Mouse (Mus musculus) kidney, adult 2 months (tissue): ENCODE data around the gene Olfr1022.

Experiments
- CTCF ChIP-seq: fragments of 200-500 bp; conservative IDR thresholded peaks from 2 replicates; pipeline ENCODE4 v1.5.1; 2011; ENCODE audit warnings: low read depth, mild to moderate bottlenecking, control low read depth, low read length, moderate library complexity, mixed read lengths; ENCODE audit not compliant: insufficient read depth, insufficient read length
- POLR2A ChIP-seq: fragments of 200-500 bp; IDR thresholded peaks from one replicate; pipeline ENCODE4 v1.6.1; 2011; ENCODE audit warnings: low read depth, low read length, control low read depth

- no peak for TF ChIP-seq CTCF
- no peak for TF ChIP-seq POLR2A
These were observed 46.5 kb downstream of the Olfr1022 start, which contains the start of gene Olfr1025-ps1 for GRCm38 (mm10) chr2:85914893-85915292.
